Mouse (Mus musculus): ENCODE results near the gene Numa1. TPM values are rescaled to one million over a fixed set of nuclear protein-coding genes. Genes with fewer than 3 reads are reported as not detected.

Gene Numa1
- polyA plus RNA-seq, 1 experiment from 2014 or later = 20.7 TPM

DNA sequence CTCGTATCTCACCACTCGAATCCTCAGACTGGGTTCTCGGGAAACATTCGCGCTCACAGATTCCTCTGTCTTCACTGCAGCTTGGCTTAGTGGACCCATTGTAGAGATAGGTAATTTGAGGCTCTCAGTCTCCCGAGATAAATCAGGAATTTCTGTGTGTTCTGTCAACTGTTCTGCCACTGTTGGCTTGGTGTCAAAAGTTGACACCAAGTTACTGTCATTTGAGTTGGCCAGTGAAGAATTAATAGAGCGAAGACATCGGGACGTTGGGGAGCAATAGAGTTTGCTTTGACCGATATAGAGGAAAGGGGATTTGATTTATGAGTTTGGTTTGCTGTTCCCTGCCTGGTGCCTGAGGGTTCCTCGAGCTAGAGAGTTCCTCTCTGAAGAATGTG lies 27.6 kb upstream of the Numa1 start, which contains the start of gene Tomt:
Gene Tomt (minus strand): TSS at position 73 of the 395 bp plus-strand sequence.
- H3K9ac ChIP-seq (ENCODE audit: low read length) = peak within 1 kb of the TSS; percentile 95
- 9% methylated on average over 11 of the region's 11 CpGs for WGBS
- H3K9me3 ChIP-seq (ENCODE audit: control insufficient read depth, low read length) = no peaks in the 10 kb centered on the region
- peaks cover 6% of the 10 kb centered on the region for H3K36me3 ChIP-seq (ENCODE audit: control insufficient read depth, insufficient read depth, low read length)
- H3K4me3 ChIP-seq (ENCODE audit: low read depth, low read length) = peak within 1 kb of the TSS; percentile 82
- H3K4me2 ChIP-seq (replicated peaks; ENCODE audit: low read depth) = peak within 1 kb of the TSS; percentile 65
- peak within 1 kb of the TSS; percentile 96 for H3K27ac ChIP-seq (replicated peaks)
- TF ChIP-seq EP300 (optimal IDR thresholded peaks at IDR 0.05) (no peak), CTCF (IDR thresholded peaks at IDR 0.05; ENCODE audit: low read depth) (no peak)
- H3K27me3 ChIP-seq (ENCODE audit: control insufficient read depth, insufficient read depth, low read length) = no peaks in the 10 kb centered on the region
- DNase-seq (ENCODE audit: low spot score) (no peak), ATAC-seq (ENCODE audit: low FRiP score, low TSS enrichment) (no peak)
- peaks cover 5% of the 10 kb centered on the region for H3K4me1 ChIP-seq (replicated peaks; ENCODE audit: control insufficient read depth, insufficient read depth)

DNA sequence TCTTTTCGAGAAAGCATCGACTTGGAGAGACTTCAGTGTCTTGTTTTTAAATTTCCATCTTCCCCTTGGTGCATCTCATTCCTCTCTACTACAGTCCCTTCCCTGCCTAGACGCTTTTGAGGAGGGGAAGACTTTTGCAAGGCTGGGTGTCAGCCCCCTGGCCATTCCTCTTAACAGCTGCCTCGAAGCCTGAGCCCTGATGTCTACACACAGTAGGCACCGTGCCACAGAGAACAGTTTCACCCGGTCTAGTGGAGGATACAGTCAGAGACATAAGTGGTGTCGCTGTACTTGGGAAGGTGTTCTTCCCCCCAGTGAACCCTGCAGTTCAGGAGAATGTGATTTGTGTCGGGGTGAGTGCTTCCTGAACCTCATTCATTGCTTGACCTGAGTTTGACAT lies 27.2 kb upstream of the Numa1 start:
- WGBS = 54% methylated on average over 8 of the region's 8 CpGs
- H3K4me2 ChIP-seq (replicated peaks; ENCODE audit: low read depth) = peak overlapping the region; percentile 64
- no peaks in the 10 kb centered on the region for H3K9me3 ChIP-seq (ENCODE audit: control insufficient read depth, low read length)
- peak overlapping the region; percentile 82 for H3K4me3 ChIP-seq (ENCODE audit: low read depth, low read length)
- no peaks in the 10 kb centered on the region for H3K27me3 ChIP-seq (ENCODE audit: control insufficient read depth, insufficient read depth, low read length)
- H3K36me3 ChIP-seq (ENCODE audit: control insufficient read depth, insufficient read depth, low read length) = peaks cover 6% of the 10 kb centered on the region
- H3K27ac ChIP-seq (replicated peaks) = peak overlapping the region; percentile 31; the same call in 1 of the 2 replicates
- DNase-seq (ENCODE audit: low spot score) (no peak), ATAC-seq (ENCODE audit: low FRiP score, low TSS enrichment) (no peak)
- peaks cover 5% of the 10 kb centered on the region for H3K4me1 ChIP-seq (replicated peaks; ENCODE audit: control insufficient read depth, insufficient read depth)
- H3K9ac ChIP-seq (ENCODE audit: low read length) = peak overlapping the region; percentile 95
- TF ChIP-seq CTCF (IDR thresholded peaks at IDR 0.05; ENCODE audit: low read depth) = no peak
- no peak for TF ChIP-seq EP300 (optimal IDR thresholded peaks at IDR 0.05)

DNA sequence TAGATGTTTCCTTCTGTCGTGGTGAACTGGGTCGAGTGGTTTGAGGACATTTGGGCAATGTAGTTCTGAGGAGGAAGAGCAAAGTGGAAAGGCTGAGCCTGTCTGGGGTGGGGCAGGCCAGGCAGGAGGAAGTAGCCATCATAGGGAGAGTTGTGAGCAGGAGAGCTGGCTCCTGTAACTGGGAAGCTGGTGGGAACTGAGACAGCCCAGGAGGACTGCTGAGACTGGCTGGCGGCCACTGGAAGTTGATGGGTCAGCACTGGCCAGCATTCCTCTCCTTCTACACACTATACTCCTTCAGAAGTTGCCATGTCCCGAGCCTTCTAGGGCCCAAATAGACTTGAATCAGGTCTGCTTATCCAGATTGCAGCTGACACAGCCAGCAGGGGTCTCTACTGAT lies 25.5 kb upstream of the Numa1 start:
- H3K4me3 ChIP-seq (ENCODE audit: low read depth, low read length) = no peak overlapping the region
- H3K4me2 ChIP-seq (replicated peaks; ENCODE audit: low read depth) = 0 out of 2 replicates have a peak overlapping the region, but pooled peaks have one; percentile 1
- WGBS = 71% methylated on average over 4 of the region's 4 CpGs
- ATAC-seq (ENCODE audit: low FRiP score, low TSS enrichment) (no peak), DNase-seq (ENCODE audit: low spot score) (no peak)
- peak overlapping the region; percentile 63 for H3K27ac ChIP-seq (replicated peaks)
- H3K4me1 ChIP-seq (replicated peaks; ENCODE audit: control insufficient read depth, insufficient read depth) = peaks cover 5% of the 10 kb centered on the region
- H3K27me3 ChIP-seq (ENCODE audit: control insufficient read depth, insufficient read depth, low read length) = no peaks in the 10 kb centered on the region
- no peaks in the 10 kb centered on the region for H3K9me3 ChIP-seq (ENCODE audit: control insufficient read depth, low read length)
- H3K36me3 ChIP-seq (ENCODE audit: control insufficient read depth, insufficient read depth, low read length) = peaks cover 11% of the 10 kb centered on the region
- peak; percentile 22; the same call in 1 of the 2 replicates for TF ChIP-seq CTCF (IDR thresholded peaks at IDR 0.05; ENCODE audit: low read depth)
- TF ChIP-seq EP300 (optimal IDR thresholded peaks at IDR 0.05) = no peak
- no peak overlapping the region for H3K9ac ChIP-seq (ENCODE audit: low read length)

DNA sequence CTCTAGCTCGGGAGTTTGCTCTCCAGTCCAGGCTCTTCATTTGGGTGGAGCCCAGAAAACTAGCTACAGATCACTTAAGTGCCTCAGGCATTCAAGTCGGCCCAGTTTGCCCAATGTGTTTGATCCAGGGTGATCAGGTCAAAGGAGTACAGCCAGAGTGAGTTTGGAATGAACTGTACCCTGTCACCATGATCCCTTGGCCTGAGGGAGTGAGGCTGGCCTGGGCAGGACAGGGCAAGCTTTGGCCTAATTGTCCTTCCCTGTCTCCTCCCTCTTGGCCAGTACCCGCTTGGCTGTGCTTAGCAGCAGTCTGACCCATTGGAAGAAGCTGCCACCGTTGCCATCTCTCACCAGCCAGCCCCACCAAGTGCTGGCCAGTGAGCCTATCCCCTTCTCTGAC lies 23.8 kb upstream of the Numa1 start:
- Histone ChIP-seq H3K27ac (replicated peaks) (no peak overlapping the region), H3K27me3 (ENCODE audit: control insufficient read depth, insufficient read depth, low read length) (no peaks in the 10 kb centered on the region), H3K4me1 (replicated peaks; ENCODE audit: control insufficient read depth, insufficient read depth) (peaks cover 5% of the 10 kb centered on the region), H3K4me2 (replicated peaks; ENCODE audit: low read depth) (no peak overlapping the region), H3K4me3 (ENCODE audit: low read depth, low read length) (no peak overlapping the region), H3K9ac (ENCODE audit: low read length) (no peak overlapping the region), H3K9me3 (ENCODE audit: control insufficient read depth, low read length) (no peaks in the 10 kb centered on the region), H3K36me3 (ENCODE audit: control insufficient read depth, insufficient read depth, low read length) (peaks cover 11% of the 10 kb centered on the region)
- DNase-seq (ENCODE audit: low spot score) (no peak), ATAC-seq (ENCODE audit: low FRiP score, low TSS enrichment) (no peak)
- TF ChIP-seq CTCF (IDR thresholded peaks at IDR 0.05; ENCODE audit: low read depth) (no peak), EP300 (optimal IDR thresholded peaks at IDR 0.05) (no peak)
- WGBS = 76% methylated on average over 4 of the region's 4 CpGs

DNA sequence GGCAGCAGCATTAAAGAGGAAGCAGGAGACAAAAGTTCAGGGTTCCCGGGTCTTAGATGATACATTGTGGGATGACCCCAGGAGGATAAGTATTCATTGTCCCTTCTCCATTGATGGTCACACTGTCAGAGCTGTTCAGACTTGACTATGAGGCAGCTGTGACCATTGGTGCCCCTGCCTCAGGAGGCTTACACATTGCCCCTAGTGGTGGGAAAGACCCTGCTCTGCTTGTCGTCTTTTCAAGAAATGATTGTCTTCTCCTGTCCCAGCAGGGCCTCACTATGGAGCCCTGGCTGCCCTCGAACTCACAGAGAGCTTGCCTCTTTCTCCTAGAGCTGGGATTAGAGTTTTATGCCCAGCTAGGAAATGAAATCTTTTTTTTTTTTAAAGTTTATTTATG lies 21.9 kb upstream of the Numa1 start:
- DNase-seq (ENCODE audit: low spot score) (no peak), ATAC-seq (ENCODE audit: low FRiP score, low TSS enrichment) (no peak)
- Histone ChIP-seq H3K36me3 (ENCODE audit: control insufficient read depth, insufficient read depth, low read length) (peaks cover 11% of the 10 kb centered on the region), H3K4me2 (replicated peaks; ENCODE audit: low read depth) (no peak overlapping the region), H3K4me3 (ENCODE audit: low read depth, low read length) (no peak overlapping the region), H3K9me3 (ENCODE audit: control insufficient read depth, low read length) (no peaks in the 10 kb centered on the region), H3K4me1 (replicated peaks; ENCODE audit: control insufficient read depth, insufficient read depth) (no peaks in the 10 kb centered on the region; the same call in 1 of the 2 replicates), H3K27me3 (ENCODE audit: control insufficient read depth, insufficient read depth, low read length) (no peaks in the 10 kb centered on the region), H3K9ac (ENCODE audit: low read length) (no peak overlapping the region), H3K27ac (replicated peaks) (no peak overlapping the region)
- WGBS = 58% methylated on average over 3 of the region's 3 CpGs
- peak; percentile 48 for TF ChIP-seq CTCF (IDR thresholded peaks at IDR 0.05; ENCODE audit: low read depth)
- no peak for TF ChIP-seq EP300 (optimal IDR thresholded peaks at IDR 0.05)

DNA sequence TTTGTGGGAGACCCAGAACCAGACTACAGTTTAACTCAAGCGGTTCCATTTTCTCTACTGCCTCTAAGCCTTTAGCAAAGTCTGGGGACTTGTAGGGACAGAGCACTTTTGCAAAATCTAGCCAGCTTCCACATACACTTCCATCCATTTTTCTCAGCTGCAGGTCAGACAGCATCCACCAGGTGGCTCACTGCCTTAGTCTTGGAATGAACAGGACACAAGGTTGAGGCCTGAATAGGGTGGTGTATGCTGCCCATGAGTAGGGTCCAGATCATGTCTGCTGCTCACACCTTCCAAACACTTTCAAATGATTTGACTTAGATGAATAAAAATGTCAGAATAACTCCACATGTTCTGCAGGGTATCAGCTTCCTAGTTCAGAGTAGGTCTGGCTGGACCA lies 15.8 kb upstream of the Numa1 start:
- WGBS = 6% methylated on average over 1 of the region's 1 CpGs
- ATAC-seq (ENCODE audit: low FRiP score, low TSS enrichment) = peak; percentile 78

More for the DNA sequence above, 15.8 kb upstream of the Numa1 start:
- Histone ChIP-seq H3K4me1 (replicated peaks; ENCODE audit: control insufficient read depth, insufficient read depth) (no peaks in the 10 kb centered on the region), H3K27ac (replicated peaks) (no peak overlapping the region), H3K36me3 (ENCODE audit: control insufficient read depth, insufficient read depth, low read length) (peaks cover under 1% of the 10 kb centered on the region; the same call in 1 of the 2 replicates), H3K27me3 (ENCODE audit: control insufficient read depth, insufficient read depth, low read length) (no peaks in the 10 kb centered on the region), H3K9ac (ENCODE audit: low read length) (no peak overlapping the region), H3K4me2 (replicated peaks; ENCODE audit: low read depth) (no peak overlapping the region), H3K4me3 (ENCODE audit: low read depth, low read length) (no peak overlapping the region), H3K9me3 (ENCODE audit: control insufficient read depth, low read length) (no peaks in the 10 kb centered on the region)
- DNase-seq (ENCODE audit: low spot score) = peak; percentile 80
- TF ChIP-seq EP300 (optimal IDR thresholded peaks at IDR 0.05) (no peak), CTCF (IDR thresholded peaks at IDR 0.05; ENCODE audit: low read depth) (peak; percentile 94)

Measured in stomach, postnatal 0 days (tissue).